Mouse (Mus musculus): Measurements from ENCODE around the gene Arpc2.

DNA sequence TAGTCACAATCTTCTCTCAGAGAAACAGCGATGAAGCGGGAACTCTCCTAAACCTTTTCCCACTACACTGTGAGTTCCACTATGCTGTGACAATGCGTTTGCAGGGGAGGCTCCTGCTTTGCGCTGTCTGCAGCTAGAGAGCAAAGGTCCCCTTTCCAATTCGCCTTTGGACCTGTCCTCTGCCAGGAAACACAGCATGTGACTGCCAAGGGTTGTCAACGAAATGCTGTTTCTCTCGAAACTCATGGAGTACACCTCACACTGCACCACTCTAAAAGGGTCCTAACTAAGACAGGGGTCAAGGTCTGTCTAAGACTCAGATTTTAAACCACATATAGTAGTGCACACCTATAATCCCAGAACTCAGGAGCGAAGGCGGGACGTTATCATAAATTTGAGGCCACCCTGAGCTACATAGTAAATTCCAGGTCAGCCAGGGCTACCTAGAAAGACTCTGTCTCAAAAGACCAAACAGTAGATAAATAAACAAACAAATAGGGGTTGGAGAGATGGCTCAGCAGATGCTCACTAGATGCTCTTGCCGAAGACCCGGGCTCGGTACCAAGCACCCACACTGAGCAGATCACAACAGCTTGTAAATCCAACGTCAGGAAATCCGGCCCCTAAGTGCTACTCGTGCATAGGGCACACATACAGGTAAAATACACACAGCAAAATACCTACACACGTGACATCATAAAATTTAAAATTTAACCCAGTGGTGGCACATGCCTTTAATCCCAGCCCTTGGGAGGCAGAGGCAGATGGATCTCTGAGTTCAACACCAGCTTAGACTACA lies 39.1 kb upstream of the Arpc2 start:
- TF ChIP-seq GATA2 (IDR thresholded peaks at IDR 0.05; ENCODE audit: borderline replicate concordance, low read depth, low read length), result no peak
- no peak for TF ChIP-seq CTCF (IDR thresholded peaks at IDR 0.05; ENCODE audit: low read depth, low read length)
- TF ChIP-seq TAL1 (conservative IDR thresholded peaks at IDR 0.05; ENCODE audit: low read depth, low read length), result no peak
- no peak for TF ChIP-seq GATA1 (IDR thresholded peaks at IDR 0.05; ENCODE audit: borderline replicate concordance, low read length)
- TF ChIP-seq POLR2AphosphoS5 (IDR thresholded peaks at IDR 0.05; ENCODE audit: insufficient replicate concordance, low read depth, low read length), result no peak
